Mouse (Mus musculus) naive thymus-derived CD4-positive, alpha-beta T cell, adult 2 months (primary cell): ENCODE measurements around the gene Iqgap3.

Experiments used
- DNase-seq: peaks from one replicate; pipeline ENCODE4 v3.0.0-alpha.2; 2011; ENCODE audit warnings: low read depth

Gene Iqgap3

GRCm38 (mm10) chr3:88081345-88082223 lies at the start of gene Iqgap3:
Gene Iqgap3 (plus strand): TSS chr3:88081971.
- DNase-seq, result peak; percentile 73

- DNase-seq, result no peak
These were observed 48.3 kb upstream of the Iqgap3 start for GRCm38 (mm10) chr3:88033506-88033905.

GRCm38 (mm10) chr3:88035561-88036293 lies 46.0 kb upstream of the Iqgap3 start:
- no peak for DNase-seq

- DNase-seq, result peak; percentile 97
These were observed 38.9 kb upstream of the Iqgap3 start, which contains the start of gene Gpatch4 for GRCm38 (mm10) chr3:88042661-88043421. Gene Gpatch4 (plus strand): TSS chr3:88043108.

- no peak for DNase-seq
These were observed 32.2 kb upstream of the Iqgap3 start for GRCm38 (mm10) chr3:88049532-88049931.

- DNase-seq, result no peak
These were observed 24.7 kb upstream of the Iqgap3 start for GRCm38 (mm10) chr3:88057030-88057429.

GRCm38 (mm10) chr3:88057902-88058696 lies 23.7 kb upstream of the Iqgap3 start, which contains the start of gene Naxe:
Gene Naxe (minus strand): TSS chr3:88058495.
- peak; percentile 92 for DNase-seq

- no peak for DNase-seq
These were observed 13.4 kb upstream of the Iqgap3 start for GRCm38 (mm10) chr3:88068386-88068785.

GRCm38 (mm10) chr3:88071783-88072182 lies 10.0 kb upstream of the Iqgap3 start:
- peak; percentile 89 for DNase-seq

- DNase-seq, result no peak
These were observed 8.1 kb upstream of the Iqgap3 start for GRCm38 (mm10) chr3:88073631-88074030.

GRCm38 (mm10) chr3:88074351-88074750 lies 7.4 kb upstream of the Iqgap3 start:
- DNase-seq, result no peak

- DNase-seq, result no peak
These were observed 7.0 kb upstream of the Iqgap3 start for GRCm38 (mm10) chr3:88074766-88075165.

GRCm38 (mm10) chr3:88077441-88077840 lies 4.3 kb upstream of the Iqgap3 start:
- DNase-seq, result no peak

GRCm38 (mm10) chr3:88078204-88078603 lies 3.6 kb upstream of the Iqgap3 start, which contains the start of gene Ttc24:
Gene Ttc24 (minus strand): TSS chr3:88078304.
- DNase-seq, result no peak

GRCm38 (mm10) chr3:88082224-88082618 lies 450 bp downstream of the Iqgap3 start:
- no peak for DNase-seq

GRCm38 (mm10) chr3:88082663-88083062 lies 892 bp downstream of the Iqgap3 start:
- DNase-seq, result no peak

GRCm38 (mm10) chr3:88084001-88084400 lies 2.2 kb downstream of the Iqgap3 start:
- DNase-seq, result no peak

GRCm38 (mm10) chr3:88085459-88085858 lies 3.7 kb downstream of the Iqgap3 start:
- no peak for DNase-seq

GRCm38 (mm10) chr3:88087688-88088087 lies 5.9 kb downstream of the Iqgap3 start:
- peak; percentile 60 for DNase-seq

- no peak for DNase-seq
These were observed 8.3 kb downstream of the Iqgap3 start for GRCm38 (mm10) chr3:88090106-88090505.

- DNase-seq, result no peak
These were observed 8.8 kb downstream of the Iqgap3 start for GRCm38 (mm10) chr3:88090616-88091015.
